Mouse (Mus musculus) gastrocnemius, adult 2 months (tissue): ENCODE data around the gene Faap20. TPM values are rescaled to one million over a fixed set of nuclear protein-coding genes. Genes with fewer than 3 reads are reported as not detected.

Experiments used
- DNase-seq: peaks from one replicate; pipeline ENCODE4 v3.0.0; 2022
- H3K27ac ChIP-seq: fragments of 200-600 bp; 2 replicates; pipeline ENCODE4 v1.8.1; 2022; ENCODE audit warnings: mild to moderate bottlenecking
- H3K4me3 ChIP-seq: fragments of 200-600 bp; 2 replicates; pipeline ENCODE4 v1.8.1; 2022; ENCODE audit warnings: mild to moderate bottlenecking, moderate library complexity
- CTCF ChIP-seq: fragments of 200-600 bp; IDR thresholded peaks from 2 replicates; pipeline ENCODE4 v1.8.1; 2022; ENCODE audit warnings: antibody characterized with exemption, mild to moderate bottlenecking, moderate library complexity
- intact Hi-C: fragments of 180-260 bp; cut with DNase I; formaldehyde crosslinking; loops from one replicate; pipeline ENCODE4 v1.15.1; 2025
- total RNA-seq, 2 experiments: library from RNA; stranded (reverse); gene quantifications; 2 replicates each; pipeline ENCODE4 v1.2.3; 2021

The Faap20 gene
- total RNA-seq, 2 experiments from 2014 or later: 4.6 to 6.1 TPM

DNA sequence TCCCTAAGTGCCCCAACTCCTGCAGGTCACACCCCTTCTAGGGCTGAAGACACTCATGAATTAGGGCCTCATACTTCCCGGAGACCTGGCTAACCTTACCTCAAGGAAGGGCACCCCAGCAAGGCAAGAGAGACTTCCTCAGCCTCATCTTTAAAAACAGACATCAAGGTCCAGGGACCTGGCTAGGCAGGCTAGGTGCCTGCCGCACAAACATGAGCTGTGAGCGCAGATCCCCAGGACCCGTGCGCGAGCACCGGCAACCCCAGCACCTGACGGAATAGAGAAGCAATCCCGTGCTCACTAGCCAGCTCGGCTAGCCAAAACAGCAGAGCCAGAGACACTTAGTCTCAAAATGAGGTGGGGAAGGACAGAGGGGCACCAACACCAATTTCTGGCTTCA, 34.8 kb upstream of the Faap20 start:
- H3K4me3 ChIP-seq: peak overlapping the region; percentile 94
- TF ChIP-seq CTCF: no peak
- intact Hi-C loops: no loop called here
- DNase-seq: no peak
- peak overlapping the region; percentile 86 for H3K27ac ChIP-seq

DNA sequence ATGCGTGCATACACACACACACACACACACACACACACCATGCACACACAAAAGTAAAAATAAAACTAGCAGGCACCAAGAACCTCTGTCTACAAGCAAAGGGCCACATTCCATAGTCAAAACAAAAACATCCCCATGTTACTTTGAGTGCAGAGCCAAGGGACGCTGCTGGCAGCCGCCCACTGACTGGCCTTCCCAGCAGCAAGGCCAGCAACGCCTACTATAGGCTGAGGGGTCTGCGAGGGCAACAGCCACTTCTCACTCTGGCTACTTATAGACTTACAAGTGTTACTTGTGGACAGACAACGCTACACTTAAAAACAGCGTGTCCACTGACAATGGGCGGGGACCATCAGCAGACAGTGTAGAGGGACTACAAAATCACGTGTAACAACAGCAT, 34.4 kb upstream of the Faap20 start:
- H3K4me3 ChIP-seq: peak overlapping the region; percentile 94
- peak overlapping the region; percentile 86 for H3K27ac ChIP-seq
- no peak for TF ChIP-seq CTCF
- intact Hi-C loops: no loop called here
- DNase-seq: no peak

DNA sequence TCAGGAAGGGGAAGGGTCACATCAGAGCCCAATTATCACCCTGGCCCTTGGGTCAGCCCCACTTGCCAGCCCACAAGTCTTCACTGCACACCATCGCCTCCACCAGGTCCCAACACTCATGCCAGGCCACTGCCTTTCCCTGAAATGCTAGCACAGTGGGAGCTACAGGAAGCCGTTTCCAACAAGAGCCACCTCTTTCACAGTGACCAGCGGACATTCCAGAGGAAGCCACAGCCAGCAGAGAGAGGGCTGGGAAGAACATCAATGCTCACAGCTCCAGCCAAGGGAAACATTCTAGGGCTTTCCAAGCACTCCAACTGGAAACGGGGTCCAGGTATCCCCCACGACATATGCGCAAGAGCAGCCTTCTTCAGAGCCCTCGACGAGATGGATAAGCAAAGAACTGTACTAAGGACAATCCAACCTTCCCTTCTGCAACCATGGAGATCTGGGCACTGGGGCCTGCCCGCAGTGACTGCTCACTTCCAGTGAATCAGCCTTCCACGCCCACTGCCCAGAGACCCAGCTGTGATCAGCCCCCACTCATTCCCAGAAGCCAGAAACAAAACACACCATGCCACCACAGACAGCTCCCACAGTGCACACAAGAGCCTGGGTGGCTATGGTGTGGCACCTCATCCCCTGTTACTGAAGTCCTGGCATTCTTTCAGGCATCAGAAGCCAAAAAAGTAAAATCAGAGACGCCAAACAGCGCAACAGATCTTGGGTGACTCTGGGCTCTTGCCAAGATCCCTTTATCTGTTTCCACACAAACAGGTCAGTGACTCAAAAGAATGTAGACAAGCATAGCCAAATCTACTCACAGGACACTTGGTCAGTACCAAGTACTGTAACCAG, 33.6 kb upstream of the Faap20 start:
- intact Hi-C loops: no loop called here
- peak; percentile 53 for DNase-seq
- peak overlapping the region; percentile 86 for H3K27ac ChIP-seq
- TF ChIP-seq CTCF: peak; percentile 4; the same call in 1 of the 2 replicates
- peak overlapping the region; percentile 94 for H3K4me3 ChIP-seq

DNA sequence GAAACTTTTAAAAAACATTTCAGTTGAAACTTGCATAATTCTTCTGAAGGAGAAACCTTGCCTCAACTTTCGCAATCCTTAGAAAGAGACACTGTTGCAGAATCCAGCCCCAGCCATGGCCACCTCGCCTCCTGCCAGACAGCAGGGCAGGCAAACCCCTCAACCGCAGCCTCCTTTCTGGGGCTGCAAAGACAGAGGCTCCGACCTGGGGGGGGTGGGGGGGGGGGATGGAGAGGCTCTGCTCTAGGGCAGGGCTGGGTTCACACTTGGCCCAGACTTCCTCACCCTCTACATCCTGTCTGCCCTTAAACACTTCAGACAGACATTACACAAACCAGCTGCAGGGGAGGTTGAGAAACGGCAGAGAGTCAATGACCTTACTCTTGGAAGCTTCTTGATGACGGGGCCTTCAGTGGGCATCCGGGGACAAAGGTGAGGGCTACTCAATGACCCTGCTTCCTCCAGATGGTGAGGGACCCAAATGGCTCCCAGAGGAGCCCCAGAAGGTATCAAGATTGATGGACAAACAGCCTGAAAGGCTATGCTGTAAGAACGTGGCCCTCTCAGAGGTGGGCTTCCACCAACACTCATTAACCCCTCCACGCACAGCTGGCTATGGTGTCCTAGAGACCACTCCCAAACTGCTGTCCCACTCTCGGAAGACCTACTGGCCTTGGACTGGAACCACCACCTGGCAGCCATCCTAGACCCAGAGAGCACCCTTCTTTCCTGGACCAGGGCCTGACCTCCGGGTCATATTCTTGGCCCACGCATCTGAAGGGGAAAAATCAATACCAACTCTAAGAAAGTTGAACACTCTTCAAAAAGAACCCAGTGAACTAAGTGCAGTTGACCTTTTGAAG, 32.1 kb upstream of the Faap20 start:
- peak; percentile 61 for DNase-seq
- H3K27ac ChIP-seq: peak overlapping the region; percentile 86
- H3K4me3 ChIP-seq: peak overlapping the region; percentile 94
- TF ChIP-seq CTCF: no peak
- intact Hi-C loops: loop anchor here (2.0 kb wide), 1 partner anchor 45 kb away; no protein-coding TSS in a partner anchor

DNA sequence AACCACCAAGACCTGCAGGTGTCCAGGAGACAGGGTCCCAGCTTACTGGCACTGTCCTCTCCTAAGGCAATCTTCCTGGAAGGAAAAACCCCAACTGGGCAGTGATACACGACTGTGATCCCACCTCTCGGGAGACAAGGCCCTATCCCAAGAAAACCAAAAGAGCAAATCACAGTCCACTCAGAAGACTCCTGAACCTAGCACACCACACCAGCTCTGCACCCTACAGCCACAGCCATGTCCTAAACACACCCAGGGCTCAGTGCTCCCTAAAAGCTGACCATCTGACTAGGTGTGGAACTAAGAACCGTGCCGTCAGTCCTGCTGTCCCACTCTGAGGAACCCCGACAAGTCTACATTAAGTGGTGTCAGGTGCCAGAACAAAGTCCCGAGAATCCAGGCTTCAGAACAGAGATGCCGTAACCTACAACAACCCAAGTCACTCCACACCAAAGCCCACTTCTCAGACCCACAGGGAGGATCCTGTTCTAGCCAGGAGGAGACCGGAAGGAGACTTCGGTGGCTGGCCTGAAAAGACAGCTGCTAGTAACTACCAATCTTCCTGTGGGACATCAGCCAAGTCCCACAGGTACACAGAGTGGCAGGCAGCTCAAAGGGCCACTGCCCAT, 31.4 kb upstream of the Faap20 start:
- H3K27ac ChIP-seq: peak overlapping the region; percentile 86
- DNase-seq: no peak
- intact Hi-C loops: loop anchor here (2.0 kb wide), 1 partner anchor 45 kb away; no protein-coding TSS in a partner anchor
- no peak for TF ChIP-seq CTCF
- peak overlapping the region; percentile 94 for H3K4me3 ChIP-seq

DNA sequence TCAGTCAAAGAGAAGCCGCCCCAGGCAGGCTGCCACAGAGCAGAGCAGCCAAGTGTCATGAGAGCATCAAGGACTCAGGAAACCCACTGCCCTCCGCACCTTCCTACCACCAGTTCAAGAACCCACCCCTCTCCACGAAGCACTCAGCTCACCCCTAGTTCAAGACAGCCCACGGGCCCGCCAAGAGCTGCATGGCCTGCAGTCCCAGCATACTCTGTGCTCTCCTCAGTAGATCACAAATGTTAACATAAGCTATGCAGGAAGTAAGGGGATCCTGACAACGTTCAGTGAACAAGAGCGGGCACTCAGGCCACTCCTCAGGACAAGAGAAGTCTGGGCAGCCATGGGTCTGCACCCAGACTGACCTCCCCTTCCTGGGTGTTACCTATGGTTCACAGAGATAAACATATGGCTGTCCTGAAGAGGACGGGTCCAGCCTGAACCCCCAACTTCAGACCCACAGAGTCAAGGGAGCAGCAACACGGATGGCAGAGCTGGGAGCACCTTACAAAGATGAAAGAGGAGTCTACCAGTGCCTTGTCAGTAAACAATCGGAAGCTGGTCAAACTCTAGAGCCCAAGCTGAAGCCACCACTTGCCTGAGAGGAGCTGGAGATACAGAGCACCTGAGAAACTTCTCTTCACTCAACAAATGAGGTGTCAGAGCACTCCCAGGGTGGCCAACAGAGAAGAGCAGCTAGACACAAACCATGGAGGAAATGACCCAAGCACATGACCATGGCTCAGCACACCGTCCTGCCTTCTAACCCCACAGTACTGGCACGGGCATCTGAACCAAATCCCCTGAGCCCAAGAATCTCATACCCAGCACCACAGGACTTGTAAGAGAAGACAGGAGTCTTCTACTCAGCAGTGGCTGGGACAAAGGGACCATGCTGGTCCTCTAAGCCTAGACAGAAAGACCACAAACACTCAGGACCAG, 30.1 kb upstream of the Faap20 start:
- TF ChIP-seq CTCF: no peak
- H3K4me3 ChIP-seq: peak overlapping the region; percentile 94
- intact Hi-C loops: loop anchor here (2.0 to 5.0 kb wide), 3 partner anchors 29 to 72 kb away; partner anchors contain the start of gene Faap20
- peak overlapping the region; percentile 86 for H3K27ac ChIP-seq
- no peak for DNase-seq

DNA sequence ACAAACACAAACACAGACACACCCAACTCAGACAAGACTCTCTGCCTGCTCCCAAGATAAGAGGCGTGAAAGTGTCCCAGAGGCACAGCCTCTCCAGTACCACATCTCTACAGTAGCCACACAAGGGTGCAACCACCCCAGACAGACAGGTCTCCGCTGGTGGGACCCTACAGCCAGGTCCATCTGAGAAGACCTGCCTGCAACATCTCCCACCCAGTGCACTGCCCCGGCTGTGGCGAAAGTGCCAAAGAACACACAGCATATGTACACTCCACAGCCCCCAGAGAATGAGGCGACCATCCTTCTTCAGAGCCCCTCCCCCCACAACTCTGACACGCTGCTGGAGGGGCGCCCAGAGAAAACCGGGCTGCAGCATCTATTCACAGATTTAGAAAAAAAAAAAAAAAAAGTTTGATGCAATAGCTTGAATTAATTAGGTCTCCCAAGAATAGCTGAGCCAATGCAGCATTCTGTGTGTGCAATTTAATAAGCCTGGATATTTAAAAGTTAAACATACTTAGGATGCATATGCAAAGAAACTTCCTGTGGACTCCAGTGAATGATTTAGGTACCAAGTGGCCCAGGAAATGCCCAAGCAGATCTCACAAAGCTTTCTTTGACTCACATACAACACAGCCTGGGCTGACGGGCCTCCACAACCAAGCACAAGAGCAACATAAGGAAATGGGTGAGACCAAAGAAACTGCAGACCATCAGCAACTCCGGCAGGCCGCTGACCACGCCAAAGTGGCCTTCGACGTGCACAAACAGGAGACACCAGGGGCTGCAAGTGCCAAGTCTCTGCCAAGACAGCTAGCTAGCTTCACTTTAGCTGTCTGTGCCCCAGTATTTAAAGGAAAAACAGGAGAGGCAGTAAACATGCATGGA, 29.1 kb upstream of the Faap20 start:
- intact Hi-C loops: loop anchor here (2.0 to 5.0 kb wide), 2 partner anchors 28 to 73 kb away; partner anchors contain the start of gene Faap20
- peak; percentile 51 for DNase-seq
- peak overlapping the region; percentile 94 for H3K4me3 ChIP-seq
- H3K27ac ChIP-seq: peak overlapping the region; percentile 86
- no peak for TF ChIP-seq CTCF

DNA sequence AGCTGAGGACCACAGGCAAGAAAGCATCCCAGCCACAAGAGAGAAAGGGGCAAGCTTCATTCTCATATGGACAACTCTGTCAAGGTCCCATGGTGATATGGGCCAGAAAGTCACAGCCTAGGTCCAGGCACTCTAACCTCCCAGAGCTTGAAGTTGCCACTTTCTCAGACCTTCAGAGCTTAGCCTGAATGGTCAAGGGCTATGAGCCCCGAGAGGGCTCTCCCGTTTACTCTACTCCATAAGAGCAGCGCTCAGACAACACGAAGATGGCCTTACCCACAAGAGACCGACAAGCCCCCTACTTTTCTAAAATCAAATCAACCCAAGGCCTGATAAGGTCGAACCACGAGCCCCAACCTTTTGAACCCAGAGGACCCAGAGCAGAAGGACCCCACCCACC, 28.5 kb upstream of the Faap20 start:
- no peak for TF ChIP-seq CTCF
- Histone ChIP-seq H3K27ac (peak overlapping the region; percentile 86), H3K4me3 (peak overlapping the region; percentile 94)
- DNase-seq: no peak
- intact Hi-C loops: loop anchor here (2.0 to 5.0 kb wide), 2 partner anchors 28 to 74 kb away; partner anchors contain the start of gene Faap20

DNA sequence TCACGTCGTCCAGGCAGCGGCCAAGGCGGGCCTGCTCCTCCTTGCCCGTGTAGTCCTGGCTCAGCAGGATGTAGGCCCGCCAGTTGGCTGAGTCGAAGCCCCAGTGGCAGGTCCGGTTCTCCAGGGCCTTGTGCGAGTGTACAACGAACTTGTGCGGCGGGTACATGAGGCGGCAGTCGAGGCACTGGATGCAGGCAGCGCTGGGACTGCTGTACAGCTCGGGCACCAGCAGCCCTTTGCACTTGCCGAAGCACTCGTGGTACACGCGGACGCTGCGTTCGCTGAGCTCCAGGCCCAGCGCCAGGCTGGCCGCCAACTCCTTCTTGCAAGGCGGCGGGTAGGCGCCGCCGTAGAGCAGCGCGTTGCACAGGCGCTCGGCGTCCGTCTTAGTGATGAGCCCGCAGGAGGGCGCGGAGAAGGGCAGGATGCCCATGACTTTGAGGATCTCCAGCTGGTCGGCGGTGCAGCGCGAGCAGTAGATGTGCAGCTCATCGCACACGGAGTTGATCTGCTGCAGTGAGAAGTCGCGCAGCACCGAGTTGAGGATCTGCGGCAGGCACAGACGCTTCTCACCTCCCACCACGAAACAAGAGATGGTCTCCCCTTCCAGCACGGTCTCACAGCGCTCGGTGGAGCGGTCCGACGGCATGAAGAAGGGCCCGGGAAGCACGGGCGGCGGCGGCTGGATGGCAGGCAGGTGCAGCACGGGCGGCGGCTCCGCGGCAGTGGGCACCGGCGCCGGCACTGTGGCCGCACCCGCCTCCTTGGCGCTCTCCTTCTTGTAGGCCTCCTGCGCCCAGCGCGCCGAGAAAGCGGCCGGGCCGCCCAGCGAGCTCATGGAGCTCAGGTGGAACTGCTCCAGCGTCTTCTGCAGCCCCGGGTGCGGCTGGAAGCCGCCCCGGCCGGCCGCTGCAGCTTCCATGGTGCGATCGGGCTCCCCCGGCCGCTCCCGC, 27.7 kb upstream of the Faap20 start:
- peak; percentile 92 for DNase-seq
- intact Hi-C loops: loop anchor here (2.0 to 5.0 kb wide), 2 partner anchors 27 to 75 kb away; partner anchors contain the start of gene Faap20
- peak; percentile 15; the same call in 1 of the 2 replicates for TF ChIP-seq CTCF
- peak overlapping the region; percentile 86 for H3K27ac ChIP-seq
- H3K4me3 ChIP-seq: peak overlapping the region; percentile 94
